Mouse (Mus musculus): ENCODE data around the gene 5730480H06Rik.

The 5730480H06Rik gene

GRCm38 (mm10) chr5:48421957-48422356 lies 94.2 kb downstream of the 5730480H06Rik start:
- DNase-seq (ENCODE audit: low spot score in 2 of 2), result no peak

- DNase-seq (ENCODE audit: low spot score in 2 of 2), result peak; percentile 2 to 6
These were observed 102.7 kb downstream of the 5730480H06Rik start for GRCm38 (mm10) chr5:48430459-48430858.

- DNase-seq (ENCODE audit: low spot score in 2 of 2), result no peak
These were observed 121.1 kb downstream of the 5730480H06Rik start for GRCm38 (mm10) chr5:48448888-48449287.

GRCm38 (mm10) chr5:48460221-48460620 lies 132.5 kb downstream of the 5730480H06Rik start:
- no peak for DNase-seq (ENCODE audit: low spot score in 2 of 2)
